ENCODE assay signal across 21 mouse cellular contexts in genomic region chr8:108675001-108675525, GRCm38 (mm10).
DNase-seq lines count a peak whose midpoint lies in the region; ATAC-seq and TF ChIP-seq lines count a peak whose summit lies in the region.
"Had no signal": no experiment of that assay in that cellular context is flagged by ENCODE, and none has a peak within 500 bp of the region (broad histone marks: within the 10 kb centered on the region; RNA-seq: fewer than 3 reads in every experiment).

No protein-coding gene starts in this region.

- H3K4me2 ChIP-seq in kidney, postnatal 0 days (ENCODE audit: low read length) = peak overlapping the region; percentile 13; the same call in 1 of the 2 replicates
- H3K4me2 ChIP-seq in neural tube, embryonic 13.5 days = peak overlapping the region; percentile 21
- H3K4me2 ChIP-seq: forebrain, embryonic 12.5 days; heart, embryonic 13.5 days; hindbrain, embryonic 14.5 days; intestine, embryonic 15.5 days; liver, embryonic 13.5 days; lung, embryonic 14.5 days had no signal

- DNase-seq in adrenal gland, adult 2 months = peak; percentile 47
- DNase-seq in adrenal gland, postnatal 4 days (ENCODE audit: low spot score in 2 of 2) = no peak
- no peak for DNase-seq in kidney, postnatal 0 days (ENCODE audit: low spot score)
- no peak for DNase-seq in kidney, adult 18-20 months
- peak; percentile 46 for DNase-seq in adrenal gland, postnatal 10 days
- DNase-seq in gastrocnemius, postnatal 4 days (ENCODE audit: low spot score in 2 of 2) = no peak
- no peak for DNase-seq in left cerebral cortex, postnatal 10 days (ENCODE audit: extremely low spot score in 1 of 2, low spot score in 2 of 2)
- DNase-seq: cerebellum, adult 11-12 months; cerebellum, postnatal 25 days; heart, adult 18-20 months; heart, postnatal 36 days; kidney, postnatal 36 days; liver, embryonic 13.5 days; lung, embryonic 14.5 days; lung, postnatal 36 days had no signal

- no peaks in the 10 kb centered on the region for H3K36me3 ChIP-seq in kidney, postnatal 0 days (ENCODE audit: insufficient read depth, low read length)
- no peaks in the 10 kb centered on the region for H3K36me3 ChIP-seq in neural tube, embryonic 13.5 days
- H3K36me3 ChIP-seq: forebrain, embryonic 12.5 days; heart, embryonic 13.5 days; intestine, embryonic 15.5 days; liver, embryonic 13.5 days had no signal

- H3K9ac ChIP-seq in kidney, postnatal 0 days (ENCODE audit: low read depth, low read length) = no peak overlapping the region
- no peak overlapping the region for H3K9ac ChIP-seq in neural tube, embryonic 13.5 days
- H3K9ac ChIP-seq: forebrain, embryonic 12.5 days; heart, embryonic 13.5 days; hindbrain, embryonic 14.5 days; intestine, embryonic 15.5 days; liver, embryonic 13.5 days; lung, embryonic 14.5 days had no signal

- no peaks in the 10 kb centered on the region for H3K9me3 ChIP-seq in kidney, postnatal 0 days (replicated peaks; ENCODE audit: low read length)
- H3K9me3 ChIP-seq in neural tube, embryonic 13.5 days = no peaks in the 10 kb centered on the region
- H3K9me3 ChIP-seq: forebrain, embryonic 12.5 days; heart, embryonic 13.5 days; intestine, embryonic 15.5 days; liver, embryonic 13.5 days had no signal

- 35% methylated on average over 17 of the region's 17 CpGs for WGBS in kidney, postnatal 0 days
- 23% methylated on average over 17 of the region's 17 CpGs for WGBS in neural tube, embryonic 13.5 days

- no peaks in the 10 kb centered on the region for H3K27me3 ChIP-seq in kidney, postnatal 0 days (ENCODE audit: insufficient read depth, low read length)
- peaks cover 9% of the 10 kb centered on the region for H3K27me3 ChIP-seq in neural tube, embryonic 13.5 days
- H3K27me3 ChIP-seq: heart, embryonic 13.5 days; intestine, embryonic 15.5 days; liver, embryonic 13.5 days had no signal

- no peak for TF ChIP-seq CTCF in kidney, postnatal 0 days (IDR thresholded peaks at IDR 0.05; ENCODE audit: low read depth)

- no peaks in the 10 kb centered on the region for H3K4me1 ChIP-seq in kidney, postnatal 0 days (replicated peaks; ENCODE audit: insufficient read depth, low read length)
- H3K4me1 ChIP-seq in neural tube, embryonic 13.5 days (replicated peaks) = peaks cover 15% of the 10 kb centered on the region
- H3K4me1 ChIP-seq: forebrain, embryonic 12.5 days; heart, embryonic 13.5 days; intestine, embryonic 15.5 days; liver, embryonic 13.5 days had no signal

- no peak overlapping the region for H3K27ac ChIP-seq in kidney, postnatal 0 days
- peak overlapping the region; percentile 54; the same call in 1 of the 2 replicates for H3K27ac ChIP-seq in neural tube, embryonic 13.5 days (replicated peaks)
- H3K27ac ChIP-seq: forebrain, embryonic 12.5 days; heart, embryonic 13.5 days; hindbrain, embryonic 14.5 days; intestine, embryonic 15.5 days; liver, embryonic 13.5 days had no signal

- intact Hi-C loops in left cerebral cortex, postnatal 10 days (cut with DNase I) = no loop called here

- no peak overlapping the region for H3K4me3 ChIP-seq in kidney, postnatal 0 days (replicated peaks; ENCODE audit: low read depth, low read length)
- H3K4me3 ChIP-seq in neural tube, embryonic 13.5 days = no peak overlapping the region
- H3K4me3 ChIP-seq: forebrain, embryonic 12.5 days; heart, embryonic 13.5 days; intestine, embryonic 15.5 days; liver, embryonic 13.5 days had no signal

- no peak for ATAC-seq in kidney, postnatal 0 days (replicated peaks; ENCODE audit: low FRiP score, low read depth)
- 0 out of 2 replicates have a peak, but pooled peaks have one; percentile 40 for ATAC-seq in neural tube, embryonic 13.5 days (ENCODE audit: low read depth)
- ATAC-seq: CD4-positive, CD25-positive, alpha-beta regulatory T cell, adult 4 months; intestine, embryonic 15.5 days had no signal

Comparison
In these comparisons a context has a peak if more than half of its experiments do, and no peak if none do; other contexts are left out.
1. DNase-seq: peak in adrenal gland, adult 2 months (single experiment) and adrenal gland, postnatal 10 days (single experiment); none in adrenal gland, postnatal 4 days (0 of 2), kidney, postnatal 0 days (single experiment), kidney, adult 18-20 months (single experiment), gastrocnemius, postnatal 4 days (0 of 2) and left cerebral cortex, postnatal 10 days (0 of 2).